In genomic region chr6:124856321-124856720, GRCm38 (mm10) we compare ENCODE assay signal across 8 mouse cellular contexts. TPM values are rescaled to one million over a fixed set of nuclear protein-coding genes. Genes with fewer than 3 reads are reported as not detected.
A peak's percentile ranks its signal among the peaks of the same experiment; 100 is the strongest.
DNase-seq lines count a peak whose midpoint lies in the region; ATAC-seq and TF ChIP-seq lines count a peak whose summit lies in the region.

No protein-coding gene starts in this region.

- peak; percentile 22; the same call in 1 of the 2 replicates for ATAC-seq in kidney, postnatal 0 days (replicated peaks; ENCODE audit: low FRiP score, low read depth)
- peak; percentile 20; the same call in 1 of the 2 replicates for ATAC-seq in frontal cortex, adult (ENCODE audit: low TSS enrichment)
- ATAC-seq in limb, embryonic 14.5 days (ENCODE audit: low FRiP score, low read depth) = peak; percentile 70

- no peak for TF ChIP-seq CTCF in kidney, postnatal 0 days (IDR thresholded peaks at IDR 0.05; ENCODE audit: low read depth)

- WGBS in kidney, postnatal 0 days = 14% methylated on average over 14 of the region's 14 CpGs
- 7% methylated on average over 12 of the region's 14 CpGs for WGBS in limb, embryonic 14.5 days

- H3K4me3 ChIP-seq in kidney, postnatal 0 days (replicated peaks; ENCODE audit: low read depth, low read length) = peak overlapping the region; percentile 61
- H3K4me3 ChIP-seq in limb, embryonic 14.5 days (replicated peaks; ENCODE audit: low read length) = peak overlapping the region; percentile 85

- H3K9me3 ChIP-seq in kidney, postnatal 0 days (replicated peaks; ENCODE audit: low read length) = no peaks in the 10 kb centered on the region
- H3K9me3 ChIP-seq in limb, embryonic 14.5 days (ENCODE audit: control insufficient read depth, low read length) = no peaks in the 10 kb centered on the region

- no peaks in the 10 kb centered on the region; the same call in 1 of the 2 replicates for H3K4me1 ChIP-seq in kidney, postnatal 0 days (replicated peaks; ENCODE audit: insufficient read depth, low read length)
- H3K4me1 ChIP-seq in limb, embryonic 14.5 days (ENCODE audit: control insufficient read depth, insufficient read depth, low read length) = peaks cover 17% of the 10 kb centered on the region

- no peak overlapping the region for H3K27ac ChIP-seq in kidney, postnatal 0 days
- H3K27ac ChIP-seq in limb, embryonic 14.5 days (replicated peaks; ENCODE audit: low read depth, low read length) = peak overlapping the region; percentile 99

- H3K27me3 ChIP-seq in kidney, postnatal 0 days (ENCODE audit: insufficient read depth, low read length) = no peaks in the 10 kb centered on the region
- no peaks in the 10 kb centered on the region for H3K27me3 ChIP-seq in limb, embryonic 14.5 days (ENCODE audit: control insufficient read depth, insufficient read depth, low read length)

- 0 out of 2 replicates have a peak overlapping the region, but pooled peaks have one; percentile 83 for H3K9ac ChIP-seq in kidney, postnatal 0 days (ENCODE audit: low read depth, low read length)
- peak overlapping the region; percentile 98 for H3K9ac ChIP-seq in limb, embryonic 14.5 days (ENCODE audit: low read depth, low read length, severe bottlenecking)

- TF ChIP-seq POLR2A in limb, embryonic 14.5 days (IDR thresholded peaks at IDR 0.05; ENCODE audit: borderline replicate concordance, extremely low read depth, insufficient read depth, insufficient read length) = peak; percentile 31; the same call in 1 of the 2 replicates

- DNase-seq in kidney, postnatal 0 days (ENCODE audit: low spot score) = peak; percentile 52
- no peak for DNase-seq in kidney, adult 18-20 months
- DNase-seq in cerebellum, adult 8-10 months = peak; percentile 45
- DNase-seq in limb, embryonic 14.5 days (ENCODE audit: low spot score) = peak; percentile 84
- DNase-seq in right cerebral cortex, postnatal 10 days (ENCODE audit: low spot score in 2 of 2) = peak; percentile 78 to 88
- DNase-seq in thymus, postnatal 25 days = no peak
- no peak for DNase-seq in lung, postnatal 14 days

- peak overlapping the region; percentile 86 for H3K4me2 ChIP-seq in kidney, postnatal 0 days (ENCODE audit: low read length)
- H3K4me2 ChIP-seq in limb, embryonic 14.5 days (replicated peaks; ENCODE audit: low read depth, low read length, severe bottlenecking) = peak overlapping the region; percentile 68

- H3K36me3 ChIP-seq in kidney, postnatal 0 days (ENCODE audit: insufficient read depth, low read length) = 0 out of 2 replicates have a peak, but pooled peaks cover 4% of the 10 kb centered on the region
- H3K36me3 ChIP-seq in limb, embryonic 14.5 days (ENCODE audit: control insufficient read depth, insufficient read depth, low read length) = peaks cover 48% of the 10 kb centered on the region

RNA-seq across cellular contexts. Expression of gene P3h3, which starts 1.2 kb away (rescaled TPM):
- polyA plus RNA-seq in kidney, postnatal 0 days (2015; fragmentation: Nextera tagmentation; extraction: Ambion mirVana) = 14.7 and 14.8 TPM in 2 replicates
- polyA plus RNA-seq in limb, embryonic 14.5 days (2012; rRNA removed) = 339 and 401 TPM in 2 replicates
- polyA plus RNA-seq in limb, embryonic 14.5 days (2014; fragmentation: Nextera tagmentation; extraction: Ambion mirVana) = 57.5 and 67.6 TPM in 2 replicates

RNA-seq across cellular contexts. Expression of gene Gpr162, which starts 7.5 kb away (rescaled TPM):
- polyA plus RNA-seq in kidney, postnatal 0 days (2015; fragmentation: Nextera tagmentation; extraction: Ambion mirVana) = 1.5 and 2.2 TPM in 2 replicates
- 7.5 and 10.8 TPM in 2 replicates for polyA plus RNA-seq in limb, embryonic 14.5 days (2012; rRNA removed)
- polyA plus RNA-seq in limb, embryonic 14.5 days (2014; fragmentation: Nextera tagmentation; extraction: Ambion mirVana) = 2.1 and 2.3 TPM in 2 replicates

RNA-seq across cellular contexts. Expression of gene Gnb3, which starts 16.2 kb away (rescaled TPM):
- 0.98 and 1.2 TPM in 2 replicates for polyA plus RNA-seq in kidney, postnatal 0 days (2015; fragmentation: Nextera tagmentation; extraction: Ambion mirVana)
- polyA plus RNA-seq in limb, embryonic 14.5 days (2012; rRNA removed) = 1.9 and 2.3 TPM in 2 replicates
- polyA plus RNA-seq in limb, embryonic 14.5 days (2014; fragmentation: Nextera tagmentation; extraction: Ambion mirVana) = 1.6 and 1.8 TPM in 2 replicates

RNA-seq across cellular contexts. Expression of gene Cdca3, which starts 27.0 kb away (rescaled TPM):
- polyA plus RNA-seq in kidney, postnatal 0 days (2015; fragmentation: Nextera tagmentation; extraction: Ambion mirVana) = 85.1 and 91.2 TPM in 2 replicates
- polyA plus RNA-seq in limb, embryonic 14.5 days (2012; rRNA removed) = 141 and 164 TPM in 2 replicates
- polyA plus RNA-seq in limb, embryonic 14.5 days (2014; fragmentation: Nextera tagmentation; extraction: Ambion mirVana) = 128 and 146 TPM in 2 replicates

RNA-seq across cellular contexts. Expression of gene Usp5, which starts 27.0 kb away (rescaled TPM):
- 96.6 and 106 TPM in 2 replicates for polyA plus RNA-seq in kidney, postnatal 0 days (2015; fragmentation: Nextera tagmentation; extraction: Ambion mirVana)
- polyA plus RNA-seq in limb, embryonic 14.5 days (2012; rRNA removed) = 105 and 119 TPM in 2 replicates
- polyA plus RNA-seq in limb, embryonic 14.5 days (2014; fragmentation: Nextera tagmentation; extraction: Ambion mirVana) = 115 and 120 TPM in 2 replicates

Comparison
In these comparisons a context has a peak if more than half of its experiments do, and no peak if none do; other contexts are left out.
1. DNase-seq: peak in kidney, postnatal 0 days (single experiment), cerebellum, adult 8-10 months (single experiment), limb, embryonic 14.5 days (single experiment) and right cerebral cortex, postnatal 10 days (2 of 2); none in kidney, adult 18-20 months (single experiment), thymus, postnatal 25 days (single experiment) and lung, postnatal 14 days (single experiment).
2. ATAC-seq: peak in every context shown above with its lines; median percentile 70 in limb, embryonic 14.5 days; 22 in kidney, postnatal 0 days; 20 in frontal cortex, adult.